Mouse (Mus musculus) liver, adult 2 months (tissue): ENCODE measurements around the gene AY074887. TPM values are rescaled to one million over a fixed set of nuclear protein-coding genes. Genes with fewer than 3 reads are reported as not detected.
A peak's percentile ranks its signal among the peaks of the same experiment; 100 is the strongest.

Experiments used
- DNase-seq: peaks from one replicate; pipeline ENCODE4 v3.0.0-alpha.2; 2011; ENCODE audit warnings: low read depth, low spot score; ENCODE audit errors: extremely low read depth
- H3K27ac ChIP-seq: fragments of 200-500 bp; replicated peaks from 2 replicates; pipeline ENCODE4 v1.5.1; 2012; ENCODE audit warnings: low read depth, mild to moderate bottlenecking, control low read depth, inconsistent platforms, low read length; ENCODE audit not compliant: insufficient read depth
- H3K27me3 ChIP-seq: fragments of 200-500 bp; 2 replicates; pipeline ENCODE4 v1.6.1; 2012; ENCODE audit warnings: mild to moderate bottlenecking, moderate library complexity, low read length, inconsistent platforms; ENCODE audit not compliant: control insufficient read depth, insufficient read depth
- H3K36me3 ChIP-seq: fragments of 200-500 bp; 2 replicates; pipeline ENCODE4 v1.6.1; 2012; ENCODE audit warnings: low read length, inconsistent platforms; ENCODE audit not compliant: control insufficient read depth, insufficient read depth
- H3K4me1 ChIP-seq: fragments of 200-500 bp; 2 replicates; pipeline ENCODE4 v1.6.1; 2011; ENCODE audit warnings: low read length; ENCODE audit not compliant: control insufficient read depth, insufficient read depth
- H3K4me3 ChIP-seq: fragments of 200-500 bp; 2 replicates; pipeline ENCODE4 v1.5.1; 2011; ENCODE audit warnings: low read depth, mild to moderate bottlenecking, control low read depth, low read length, moderate library complexity; ENCODE audit not compliant: insufficient read depth
- H3K79me2 ChIP-seq: fragments of 200-500 bp; 2 replicates; pipeline ENCODE4 v1.6.1; 2012; ENCODE audit warnings: inconsistent platforms, mild to moderate bottlenecking, low read length, moderate library complexity; ENCODE audit not compliant: control insufficient read depth, insufficient read depth
- H3K9ac ChIP-seq: fragments of 200-500 bp; 2 replicates; pipeline ENCODE4 v1.6.1; 2012; ENCODE audit warnings: low read depth, mild to moderate bottlenecking, control low read depth, inconsistent platforms, low read length
- CTCF ChIP-seq: fragments of 200-500 bp; IDR thresholded peaks from 2 replicates; pipeline ENCODE4 v1.5.1; 2011; ENCODE audit warnings: low read depth, low read length, control low read depth
- POLR2A ChIP-seq: fragments of 200-500 bp; IDR thresholded peaks from 2 replicates; pipeline ENCODE4 v1.6.1; 2011; ENCODE audit warnings: low read length, control low read depth; ENCODE audit not compliant: insufficient read depth; ENCODE audit errors: extremely low read depth
- WGBS: fragments of 180-500 bp; shearing (Covaris S2); methylation state at CpG from one replicate; pipeline ENCODE4 v1.1.7; 2018; 5-methylcytosine and 5-hydroxymethylcytosine counted together
- polyA plus RNA-seq: library from polyadenylated mRNA; depleted of rRNA; stranded (reverse); fragments of >200 nt; gene quantifications from 2 replicates; pipeline ENCODE4 v1.2.3, GENCODE M21; 2012
- total RNA-seq: library from RNA; depleted of rRNA; stranded (reverse); fragments of >200 nt; gene quantifications from 2 replicates; pipeline ENCODE4 v1.2.3, GENCODE M21; 2014

Gene AY074887
- total and polyA plus RNA-seq, 2 experiments, result not detected

DNA sequence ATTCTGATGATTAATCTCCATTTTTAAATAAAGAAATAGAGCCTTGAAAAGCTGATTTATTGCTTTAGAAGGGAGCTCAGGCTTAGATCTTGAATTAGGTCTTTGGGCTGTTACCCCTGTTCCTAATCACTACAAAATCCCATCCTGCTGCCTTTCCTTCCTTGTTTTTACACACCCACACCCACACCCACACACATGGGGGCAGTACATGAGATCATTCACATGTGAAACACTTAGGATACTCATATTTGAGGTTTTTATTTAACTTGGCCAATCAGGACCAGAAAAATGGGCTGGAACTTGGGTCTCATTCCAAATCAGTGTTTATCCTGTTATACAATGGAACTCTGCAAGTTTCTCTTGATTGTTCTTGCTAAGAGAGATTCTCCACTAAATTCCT lies 1.3 kb downstream of the AY074887 start:
- Histone ChIP-seq H3K4me3 (no peak overlapping the region), H3K9ac (no peak overlapping the region), H3K27me3 (no peaks in the 10 kb centered on the region), H3K79me2 (peaks cover 5% of the 10 kb centered on the region; the same call in 1 of the 2 replicates), H3K36me3 (peaks cover 47% of the 10 kb centered on the region), H3K4me1 (peaks cover 16% of the 10 kb centered on the region), H3K27ac (no peak overlapping the region; the same call in 1 of the 2 replicates)
- DNase-seq, result peak; percentile 83
- no peak for TF ChIP-seq POLR2A
- TF ChIP-seq CTCF, result no peak

DNA sequence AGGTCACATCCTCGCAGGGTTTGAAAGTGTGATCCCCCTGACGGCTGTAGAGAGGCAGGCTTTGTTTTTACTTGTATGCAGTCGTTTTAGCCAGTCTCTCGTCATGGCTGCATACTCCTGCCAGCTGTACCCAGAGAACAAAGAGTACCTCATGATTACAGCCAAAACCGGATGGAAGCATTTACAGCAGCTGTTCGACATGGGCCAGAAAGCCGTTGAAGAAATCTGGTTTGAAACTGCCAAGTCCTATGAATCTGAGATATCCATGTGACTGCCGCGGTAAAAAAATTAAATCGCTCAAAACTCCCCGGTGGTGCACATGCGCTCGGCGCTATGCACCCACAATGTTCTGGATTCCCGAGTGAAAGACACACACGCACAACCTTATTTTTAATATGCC lies 4.5 kb downstream of the AY074887 start:
- Histone ChIP-seq H3K36me3 (peaks cover 25% of the 10 kb centered on the region), H3K4me3 (no peak overlapping the region), H3K27ac (no peak overlapping the region), H3K79me2 (peaks cover 3% of the 10 kb centered on the region; the same call in 1 of the 2 replicates), H3K9ac (no peak overlapping the region), H3K4me1 (peaks cover 9% of the 10 kb centered on the region), H3K27me3 (no peaks in the 10 kb centered on the region)
- no peak for DNase-seq
- TF ChIP-seq POLR2A, result no peak
- no peak for TF ChIP-seq CTCF
- WGBS, result 87% methylated on average over 16 of the region's 16 CpGs

DNA sequence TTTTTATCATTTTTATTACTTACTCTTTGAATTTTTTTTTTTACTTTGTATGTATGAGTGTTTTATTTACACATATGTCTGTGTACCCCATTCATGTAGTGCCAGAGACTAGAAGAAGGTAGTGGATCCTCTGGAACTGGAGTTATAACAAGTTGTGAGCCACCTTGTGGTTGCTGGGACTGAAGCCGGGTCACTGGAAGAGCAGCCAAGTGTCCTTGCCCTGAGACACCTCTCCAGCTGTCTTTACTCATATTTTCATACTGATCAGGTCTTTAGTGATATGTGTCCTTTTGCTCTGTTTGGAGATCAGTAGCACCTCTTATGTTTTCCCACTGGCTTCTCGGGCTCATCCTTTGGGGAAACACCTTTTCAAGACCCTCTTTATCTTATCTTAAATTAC lies 6.3 kb downstream of the AY074887 start:
- Histone ChIP-seq H3K27me3 (no peaks in the 10 kb centered on the region), H3K4me1 (peaks cover 6% of the 10 kb centered on the region), H3K4me3 (no peak overlapping the region), H3K79me2 (no peaks in the 10 kb centered on the region), H3K9ac (no peak overlapping the region), H3K27ac (no peak overlapping the region), H3K36me3 (peaks cover 26% of the 10 kb centered on the region)
- TF ChIP-seq POLR2A (no peak), CTCF (peak; percentile 51)
- WGBS, result 50% methylated on average over 2 of the region's 2 CpGs
- DNase-seq, result peak; percentile 76

DNA sequence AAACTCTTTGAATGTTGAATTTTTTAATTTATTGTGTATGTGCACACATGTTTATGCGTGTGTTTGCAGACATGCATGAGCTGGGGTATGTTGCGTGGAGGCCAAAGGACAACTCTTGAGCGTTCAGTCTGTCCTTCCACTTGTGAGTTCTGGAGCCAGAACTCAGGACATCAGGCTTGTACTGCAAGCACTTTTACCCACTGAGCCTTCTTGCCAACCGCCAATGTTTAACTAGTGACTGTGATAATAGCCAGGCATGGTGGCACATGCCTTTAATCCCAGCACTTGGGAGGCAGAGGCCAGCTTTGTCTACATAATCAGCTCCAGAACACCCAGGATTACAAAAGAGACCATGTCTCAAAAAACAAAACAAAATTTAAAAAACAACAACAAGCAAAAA lies 8.7 kb downstream of the AY074887 start:
- Histone ChIP-seq H3K4me3 (no peak overlapping the region), H3K79me2 (0 out of 2 replicates have a peak, but pooled peaks cover 4% of the 10 kb centered on the region), H3K27me3 (no peaks in the 10 kb centered on the region), H3K27ac (peak overlapping the region; percentile 19; the same call in 1 of the 2 replicates), H3K4me1 (peaks cover 3% of the 10 kb centered on the region), H3K36me3 (peaks cover 30% of the 10 kb centered on the region), H3K9ac (no peak overlapping the region)
- WGBS, result 34% methylated on average over 4 of the region's 4 CpGs
- peak; percentile 97 for DNase-seq
- TF ChIP-seq POLR2A (no peak), CTCF (no peak)

DNA sequence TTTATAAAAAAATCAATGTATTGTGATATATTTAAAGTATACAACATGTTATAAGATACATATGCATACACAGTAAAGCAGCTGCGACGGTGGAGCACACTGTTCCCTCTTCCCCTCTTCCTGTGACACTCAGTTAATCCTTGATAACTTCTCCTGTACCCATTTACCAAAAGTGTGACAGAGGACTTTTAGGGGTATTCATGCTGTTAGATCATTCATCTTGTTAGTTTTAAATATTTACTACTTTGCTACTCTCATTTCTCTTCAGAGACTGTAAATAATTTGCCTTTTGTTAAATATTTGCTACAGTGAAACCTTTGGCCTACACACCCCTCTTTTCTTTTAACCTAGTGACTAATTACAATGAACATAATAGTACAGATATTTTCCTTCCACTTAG lies 18.4 kb downstream of the AY074887 start:
- Histone ChIP-seq H3K4me3 (no peak overlapping the region), H3K79me2 (peaks cover 8% of the 10 kb centered on the region; the same call in 1 of the 2 replicates), H3K27me3 (no peaks in the 10 kb centered on the region), H3K27ac (no peak overlapping the region), H3K4me1 (peaks cover 17% of the 10 kb centered on the region), H3K9ac (no peak overlapping the region), H3K36me3 (peaks cover 28% of the 10 kb centered on the region)
- DNase-seq, result peak; percentile 79
- TF ChIP-seq POLR2A (no peak), CTCF (no peak)
- 33% methylated on average over 2 of the region's 2 CpGs for WGBS

DNA sequence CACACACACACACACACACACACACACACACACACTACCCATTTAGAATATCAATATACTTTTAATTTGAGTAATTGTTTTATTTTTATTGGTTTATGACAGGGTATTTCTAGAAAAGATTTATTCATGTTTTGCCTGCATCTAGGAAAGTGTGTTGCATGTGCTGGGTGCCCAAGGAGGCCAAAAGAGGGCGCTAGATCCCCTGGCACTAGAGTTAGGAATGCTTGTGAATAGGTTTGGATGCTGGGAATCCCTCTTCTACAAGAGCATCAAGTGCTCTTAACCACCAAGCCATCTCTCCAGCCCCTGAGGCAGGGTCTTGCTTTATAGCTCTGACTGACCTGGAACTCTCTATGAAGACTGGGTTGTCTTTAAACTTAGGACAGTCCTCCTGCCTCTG lies 19.0 kb downstream of the AY074887 start:
- TF ChIP-seq CTCF (peak; percentile 59), POLR2A (no peak)
- WGBS, result 29% methylated on average over 1 of the region's 1 CpGs
- DNase-seq, result peak; percentile 50
- peaks cover 17% of the 10 kb centered on the region for H3K4me1 ChIP-seq
- H3K4me3 ChIP-seq, result no peak overlapping the region
- no peaks in the 10 kb centered on the region for H3K27me3 ChIP-seq
- H3K9ac ChIP-seq, result no peak overlapping the region
- H3K36me3 ChIP-seq, result peaks cover 24% of the 10 kb centered on the region
- H3K27ac ChIP-seq, result peak overlapping the region; percentile 46
- H3K79me2 ChIP-seq, result peaks cover 8% of the 10 kb centered on the region; the same call in 1 of the 2 replicates
